Mouse (Mus musculus) heart, embryonic 10.5 days (tissue): ENCODE data around the gene Adamts8. TPM values are rescaled to one million over a fixed set of nuclear protein-coding genes. Genes with fewer than 3 reads are reported as not detected.
A peak's percentile ranks its signal among the peaks of the same experiment; 100 is the strongest.

Source experiments
- DNase-seq: peaks from one replicate; pipeline ENCODE4 v3.0.0-alpha.2; 2017; ENCODE audit warnings: low spot score
- H3K27ac ChIP-seq: fragments of 300-500 bp; sonication (generic); 2 replicates; pipeline ENCODE4 v1.5.1; 2016; ENCODE audit warnings: mild to moderate bottlenecking
- H3K27me3 ChIP-seq: fragments of 300-500 bp; sonication (generic); 2 replicates; pipeline ENCODE4 v1.6.1; 2016; ENCODE audit warnings: mild to moderate bottlenecking; ENCODE audit not compliant: poor library complexity, insufficient read depth, severe bottlenecking
- H3K36me3 ChIP-seq: fragments of 300-500 bp; sonication (generic); 2 replicates; pipeline ENCODE4 v1.6.1; 2016; ENCODE audit warnings: mild to moderate bottlenecking, moderate library complexity
- H3K4me1 ChIP-seq: fragments of 300-500 bp; sonication (generic); 2 replicates; pipeline ENCODE4 v1.6.1; 2016; ENCODE audit warnings: mild to moderate bottlenecking
- H3K4me3 ChIP-seq: fragments of 300-500 bp; sonication (generic); 2 replicates; pipeline ENCODE4 v1.5.1; 2016; ENCODE audit warnings: mild to moderate bottlenecking, moderate library complexity
- H3K9me3 ChIP-seq: fragments of 300-500 bp; sonication (generic); 2 replicates; pipeline ENCODE4 v1.6.1; 2016; ENCODE audit warnings: mild to moderate bottlenecking, moderate library complexity
- WGBS: fragments of 180-500 bp; shearing (Covaris S2); methylation state at CpG from one replicate; pipeline ENCODE4 v1.1.7; 2016; 5-methylcytosine and 5-hydroxymethylcytosine counted together
- polyA plus RNA-seq: library from polyadenylated mRNA; unstranded; fragments of >200 nt; fragmentation: Nextera tagmentation; extraction: Ambion mirVana; gene quantifications from 2 replicates; pipeline ENCODE4 v1.2.1, GENCODE M21; 2016

Gene Adamts8
- polyA plus RNA-seq, 1 experiment from 2014 or later = 1.3 TPM

DNA sequence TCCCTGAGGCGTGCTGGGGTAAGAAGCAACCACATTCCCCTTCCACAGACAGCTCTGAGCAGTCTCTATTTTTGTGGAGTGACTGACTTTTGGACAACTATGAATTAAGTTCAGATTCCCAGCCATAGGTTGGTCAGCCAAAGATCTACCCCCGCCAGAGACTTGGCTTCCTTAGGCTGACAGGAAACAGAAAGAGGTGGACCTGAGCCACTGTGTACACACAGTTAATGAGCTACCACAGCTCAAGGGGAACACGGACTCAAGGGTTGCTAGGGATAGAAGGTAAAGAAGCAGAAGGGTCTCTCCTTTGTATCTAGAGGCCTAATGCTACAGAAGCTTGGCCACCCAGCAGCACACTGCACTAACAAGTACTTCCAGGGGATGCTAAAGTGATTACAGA, 30.2 kb upstream of the Adamts8 start:
- peaks cover 13% of the 10 kb centered on the region for H3K36me3 ChIP-seq
- H3K27ac ChIP-seq = no peak overlapping the region
- no peak overlapping the region for H3K4me3 ChIP-seq
- DNase-seq = no peak
- no peaks in the 10 kb centered on the region for H3K9me3 ChIP-seq
- 81% methylated on average over 3 of the region's 3 CpGs for WGBS
- peaks cover 16% of the 10 kb centered on the region for H3K27me3 ChIP-seq
- H3K4me1 ChIP-seq = peaks cover 17% of the 10 kb centered on the region

GRCm38 (mm10) chr9:30913429-30913828, 28.9 kb upstream of the Adamts8 start:
- H3K27ac ChIP-seq = no peak overlapping the region
- 77% methylated on average over 3 of the region's 3 CpGs for WGBS
- H3K9me3 ChIP-seq = no peaks in the 10 kb centered on the region
- H3K4me3 ChIP-seq = no peak overlapping the region
- H3K27me3 ChIP-seq = peaks cover 16% of the 10 kb centered on the region
- no peak for DNase-seq
- peaks cover 13% of the 10 kb centered on the region for H3K36me3 ChIP-seq
- H3K4me1 ChIP-seq = peaks cover 18% of the 10 kb centered on the region

DNA sequence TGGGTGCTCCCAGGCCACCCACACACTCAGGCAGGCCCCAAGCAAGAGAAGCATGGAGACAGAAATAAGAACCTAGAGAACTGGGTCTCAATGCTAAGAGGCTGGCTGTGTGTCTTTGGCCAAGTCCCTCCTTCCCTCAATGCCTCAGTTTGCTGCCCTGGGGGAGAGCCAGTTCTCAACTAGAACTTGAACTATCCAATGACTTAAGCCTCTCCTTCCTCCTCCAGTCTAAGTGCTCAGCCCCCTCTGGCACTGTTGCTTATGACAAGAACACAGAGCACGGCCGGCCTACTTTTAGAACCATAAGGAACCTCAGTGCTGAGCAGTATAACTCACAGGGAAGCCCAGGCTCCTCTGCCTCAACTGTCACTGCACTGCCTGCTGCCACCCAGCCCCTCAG, 28.1 kb upstream of the Adamts8 start:
- Histone ChIP-seq H3K27ac (no peak overlapping the region), H3K4me1 (peaks cover 24% of the 10 kb centered on the region), H3K4me3 (no peak overlapping the region), H3K36me3 (peaks cover 13% of the 10 kb centered on the region), H3K27me3 (peaks cover 16% of the 10 kb centered on the region), H3K9me3 (no peaks in the 10 kb centered on the region)
- no peak for DNase-seq
- WGBS = 75% methylated on average over 2 of the region's 2 CpGs

GRCm38 (mm10) chr9:30916266-30916968, 25.9 kb upstream of the Adamts8 start:
- peaks cover 3% of the 10 kb centered on the region; the same call in 1 of the 2 replicates for H3K36me3 ChIP-seq
- peaks cover 35% of the 10 kb centered on the region for H3K27me3 ChIP-seq
- no peaks in the 10 kb centered on the region for H3K9me3 ChIP-seq
- no peak overlapping the region for H3K27ac ChIP-seq
- DNase-seq = no peak
- WGBS = 75% methylated on average over 6 of the region's 6 CpGs
- H3K4me3 ChIP-seq = no peak overlapping the region
- peaks cover 33% of the 10 kb centered on the region for H3K4me1 ChIP-seq

DNA sequence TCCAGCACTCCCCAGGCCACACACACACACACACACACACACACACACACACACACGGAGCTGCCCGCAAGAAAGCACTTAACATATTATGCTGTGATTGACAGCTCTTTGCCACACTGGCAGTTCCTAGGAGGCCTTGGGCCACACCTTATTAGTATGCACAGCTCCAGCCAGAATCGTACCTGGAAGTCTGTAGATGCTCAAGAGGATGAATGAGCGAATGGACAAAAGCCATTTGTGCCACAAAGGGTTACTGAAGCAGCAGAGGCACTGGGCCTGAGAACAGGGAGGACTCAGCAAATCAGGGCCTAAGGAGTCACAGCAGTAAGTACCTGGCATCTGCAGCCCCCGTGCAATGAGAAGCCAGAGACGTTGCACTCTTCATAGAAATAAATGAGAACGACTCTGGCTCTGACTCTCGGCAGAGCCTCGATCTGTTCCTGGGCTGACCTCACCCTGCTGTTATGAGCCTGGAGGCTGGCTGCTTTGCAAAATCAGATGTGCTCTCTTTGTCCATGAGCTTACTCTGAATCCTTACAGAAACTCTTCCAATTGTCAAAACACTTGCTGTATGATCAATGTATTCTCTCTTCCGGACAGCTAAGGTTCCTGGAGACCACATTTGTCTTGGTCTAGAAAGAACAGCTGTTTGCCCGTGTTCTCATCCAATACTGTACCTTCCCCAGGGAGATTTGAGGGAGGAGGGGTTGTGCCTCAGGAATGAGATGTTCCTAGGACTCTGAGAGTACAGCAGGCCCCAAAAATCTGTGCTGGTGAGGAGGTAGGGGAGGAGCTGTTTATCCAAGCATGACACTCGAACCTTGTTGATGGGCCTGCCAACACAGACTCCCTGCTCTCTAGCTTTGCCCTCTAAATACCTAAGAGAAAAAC, 23.7 kb upstream of the Adamts8 start:
- WGBS = 53% methylated on average over 12 of the region's 12 CpGs
- H3K36me3 ChIP-seq = no peaks in the 10 kb centered on the region
- H3K4me1 ChIP-seq = peaks cover 48% of the 10 kb centered on the region
- H3K27me3 ChIP-seq = peaks cover 38% of the 10 kb centered on the region
- H3K4me3 ChIP-seq = no peak overlapping the region
- H3K9me3 ChIP-seq = no peaks in the 10 kb centered on the region
- no peak overlapping the region for H3K27ac ChIP-seq
- DNase-seq = no peak

- Histone ChIP-seq H3K4me1 (peaks cover 44% of the 10 kb centered on the region), H3K27ac (no peak overlapping the region), H3K4me3 (no peak overlapping the region), H3K36me3 (no peaks in the 10 kb centered on the region), H3K27me3 (peaks cover 29% of the 10 kb centered on the region), H3K9me3 (no peaks in the 10 kb centered on the region)
- 86% methylated on average over 9 of the region's 9 CpGs for WGBS
- no peak for DNase-seq
Observed at GRCm38 (mm10) chr9:30919686-30920085, 22.7 kb upstream of the Adamts8 start.

- no peaks in the 10 kb centered on the region for H3K9me3 ChIP-seq
- peaks cover 39% of the 10 kb centered on the region for H3K4me1 ChIP-seq
- peaks cover 27% of the 10 kb centered on the region for H3K27me3 ChIP-seq
- DNase-seq = peak; percentile 80
- no peak overlapping the region for H3K27ac ChIP-seq
- no peaks in the 10 kb centered on the region for H3K36me3 ChIP-seq
- H3K4me3 ChIP-seq = peak overlapping the region; percentile 73
- 14% methylated on average over 6 of the region's 6 CpGs for WGBS
Observed at GRCm38 (mm10) chr9:30920736-30921135, 21.6 kb upstream of the Adamts8 start.

DNA sequence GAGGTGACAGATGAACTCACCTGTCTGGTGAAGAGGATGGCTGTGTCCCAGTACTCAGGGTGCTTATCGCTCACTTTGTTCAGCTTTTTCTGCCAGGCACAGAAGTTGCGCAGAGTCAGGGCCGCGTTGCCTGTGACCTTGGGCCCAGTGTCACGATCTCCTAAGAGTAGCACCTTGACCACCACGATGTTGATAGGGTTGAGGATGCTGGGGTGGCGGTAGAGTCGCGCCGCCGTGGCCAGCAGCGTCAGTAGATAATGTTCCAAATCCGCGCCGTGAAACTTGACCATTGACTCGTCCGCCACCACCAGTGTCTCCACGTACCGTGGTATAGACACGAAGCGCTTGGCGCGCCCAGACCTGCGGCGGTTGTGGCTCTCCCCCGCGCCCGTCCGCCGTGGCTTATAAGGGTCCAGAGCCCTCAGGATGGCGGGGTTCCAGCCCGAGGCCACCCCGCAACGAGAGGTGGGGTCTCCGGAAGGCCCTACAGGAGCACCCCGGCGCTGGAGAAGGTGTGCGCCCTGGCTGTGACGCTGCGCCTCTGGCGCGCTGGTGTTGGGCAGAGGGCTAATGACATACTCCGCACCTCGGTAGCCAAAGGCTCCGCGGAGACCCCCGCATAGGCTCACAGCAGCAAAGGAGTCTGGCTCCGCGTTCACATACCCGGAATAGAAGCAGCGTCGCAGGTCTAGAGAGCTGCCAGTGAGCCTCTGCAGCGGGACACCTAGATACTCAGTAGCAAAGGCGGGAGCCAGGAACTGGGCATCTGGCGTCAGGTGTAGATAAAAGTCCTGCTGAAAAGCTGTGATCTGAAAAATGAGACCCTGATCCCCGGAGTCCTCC, 20.9 kb upstream of the Adamts8 start:
- DNase-seq = no peak
- Histone ChIP-seq H3K4me1 (peaks cover 32% of the 10 kb centered on the region), H3K27ac (peak overlapping the region; percentile 83), H3K9me3 (no peaks in the 10 kb centered on the region), H3K27me3 (peaks cover 27% of the 10 kb centered on the region), H3K36me3 (no peaks in the 10 kb centered on the region), H3K4me3 (peak overlapping the region; percentile 73)
- WGBS = 2% methylated on average over 56 of the region's 56 CpGs

- Histone ChIP-seq H3K36me3 (no peaks in the 10 kb centered on the region), H3K27me3 (peaks cover 27% of the 10 kb centered on the region), H3K4me1 (peaks cover 31% of the 10 kb centered on the region), H3K9me3 (no peaks in the 10 kb centered on the region), H3K27ac (peak within 1 kb of the TSS; percentile 83), H3K4me3 (peak within 1 kb of the TSS; percentile 73)
- peak; percentile 90 for DNase-seq
- under 1% methylated on average over 47 of the region's 47 CpGs for WGBS
Observed at GRCm38 (mm10) chr9:30922197-30922894, 20.0 kb upstream of the Adamts8 start, which contains the start of gene Adamts15. TSS of gene Adamts15 (minus strand) at chr9:30922452.

DNA sequence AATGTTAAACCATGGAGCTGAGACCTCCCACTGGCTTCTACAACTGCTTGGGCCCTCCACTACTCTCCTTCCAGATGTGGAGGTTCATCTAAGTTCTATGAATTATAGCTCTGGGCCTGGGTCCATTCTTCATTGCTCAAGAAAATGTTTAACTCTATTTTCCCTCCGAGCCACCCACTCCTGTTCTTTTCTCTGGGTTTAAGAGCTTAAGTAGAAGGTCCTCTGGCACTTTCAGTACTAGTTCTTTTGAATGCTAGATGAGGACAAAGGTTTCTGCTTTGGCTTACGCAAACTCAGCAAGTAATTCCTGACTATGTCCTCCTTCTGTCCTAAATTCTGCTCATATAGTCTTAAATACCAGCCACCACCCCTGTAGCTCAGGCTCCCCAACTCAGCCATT, 13.6 kb upstream of the Adamts8 start:
- Histone ChIP-seq H3K4me3 (no peak overlapping the region), H3K27me3 (peaks cover 12% of the 10 kb centered on the region; the same call in 1 of the 2 replicates), H3K4me1 (no peaks in the 10 kb centered on the region), H3K27ac (no peak overlapping the region), H3K9me3 (no peaks in the 10 kb centered on the region), H3K36me3 (no peaks in the 10 kb centered on the region)
- no peak for DNase-seq
- 85% methylated on average over 2 of the region's 2 CpGs for WGBS

DNA sequence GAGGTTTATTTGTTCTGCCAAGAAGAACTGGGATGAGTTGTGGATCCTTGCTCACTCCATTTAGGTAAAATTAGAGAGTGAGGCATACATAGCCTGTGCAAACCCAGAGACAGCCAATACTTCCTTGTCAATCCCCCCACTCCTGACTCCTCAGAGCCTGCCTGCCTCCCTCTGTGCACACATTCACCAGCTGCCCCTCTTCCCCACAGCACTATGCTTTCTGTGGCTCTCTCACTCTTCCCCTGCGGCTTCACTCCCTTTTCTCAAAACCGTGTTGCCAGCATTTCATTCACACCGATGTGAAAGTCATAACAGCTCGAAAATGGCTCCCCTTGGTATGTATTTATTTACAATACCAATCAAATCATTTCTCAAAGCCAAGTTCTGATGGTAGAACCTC, 10.0 kb upstream of the Adamts8 start:
- no peaks in the 10 kb centered on the region for H3K4me1 ChIP-seq
- no peaks in the 10 kb centered on the region for H3K36me3 ChIP-seq
- no peaks in the 10 kb centered on the region for H3K9me3 ChIP-seq
- 76% methylated on average over 4 of the region's 4 CpGs for WGBS
- H3K27ac ChIP-seq = no peak overlapping the region
- H3K27me3 ChIP-seq = peaks cover 15% of the 10 kb centered on the region; the same call in 1 of the 2 replicates
- no peak overlapping the region for H3K4me3 ChIP-seq
- DNase-seq = no peak

DNA sequence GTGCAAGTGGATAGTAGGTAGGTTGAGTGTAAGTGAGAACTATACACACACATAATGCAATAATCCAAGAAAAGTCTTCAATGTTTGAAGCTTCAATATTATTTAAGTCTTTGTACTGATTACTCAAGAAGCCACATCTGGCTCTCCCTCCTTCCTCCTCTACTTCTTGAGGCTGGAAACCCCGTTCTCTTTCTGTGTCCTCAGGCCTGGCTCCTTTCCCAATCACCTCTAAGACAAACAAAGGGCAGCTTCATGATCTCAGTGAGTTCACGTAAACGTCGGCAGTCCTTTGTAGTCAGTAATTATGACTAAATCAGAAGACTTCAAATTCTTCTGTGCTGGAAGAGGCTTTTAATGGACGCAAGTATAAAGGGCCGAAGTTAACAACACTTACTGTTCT, 7.5 kb upstream of the Adamts8 start:
- no peak for DNase-seq
- no peaks in the 10 kb centered on the region for H3K36me3 ChIP-seq

More for the DNA sequence above, 7.5 kb upstream of the Adamts8 start:
- 67% methylated on average over 6 of the region's 6 CpGs for WGBS
- H3K4me1 ChIP-seq = no peaks in the 10 kb centered on the region
- H3K27ac ChIP-seq = no peak overlapping the region
- H3K27me3 ChIP-seq = peaks cover 20% of the 10 kb centered on the region
- no peaks in the 10 kb centered on the region for H3K9me3 ChIP-seq
- H3K4me3 ChIP-seq = no peak overlapping the region
